Mouse (Mus musculus) cerebellum, postnatal 14 days (tissue): Measurements from ENCODE around the gene Phf13.
"Not testable (repeated sequence)": the region's sequence is repeated elsewhere in the genome, so short reads cannot be mapped to it uniquely, and the experiment has no call there.

Experiments
- DNase-seq, 2 experiments: peaks; one replicate each; pipeline ENCODE4 v3.0.0; 2021; ENCODE audit warnings: mixed read lengths in 2 of 2

Gene Phf13

GRCm38 (mm10) chr4:151996173-151996950 is at the start of gene Phf13:
Phf13 (minus strand) TSS chr4:151996258.
- peak; percentile 99 for DNase-seq

GRCm38 (mm10) chr4:152044609-152045008 is 48.6 kb upstream of the Phf13 start:
- DNase-seq: no peak

- DNase-seq: no peak
Observed at GRCm38 (mm10) chr4:152043171-152043570, 47.1 kb upstream of the Phf13 start.

DNA sequence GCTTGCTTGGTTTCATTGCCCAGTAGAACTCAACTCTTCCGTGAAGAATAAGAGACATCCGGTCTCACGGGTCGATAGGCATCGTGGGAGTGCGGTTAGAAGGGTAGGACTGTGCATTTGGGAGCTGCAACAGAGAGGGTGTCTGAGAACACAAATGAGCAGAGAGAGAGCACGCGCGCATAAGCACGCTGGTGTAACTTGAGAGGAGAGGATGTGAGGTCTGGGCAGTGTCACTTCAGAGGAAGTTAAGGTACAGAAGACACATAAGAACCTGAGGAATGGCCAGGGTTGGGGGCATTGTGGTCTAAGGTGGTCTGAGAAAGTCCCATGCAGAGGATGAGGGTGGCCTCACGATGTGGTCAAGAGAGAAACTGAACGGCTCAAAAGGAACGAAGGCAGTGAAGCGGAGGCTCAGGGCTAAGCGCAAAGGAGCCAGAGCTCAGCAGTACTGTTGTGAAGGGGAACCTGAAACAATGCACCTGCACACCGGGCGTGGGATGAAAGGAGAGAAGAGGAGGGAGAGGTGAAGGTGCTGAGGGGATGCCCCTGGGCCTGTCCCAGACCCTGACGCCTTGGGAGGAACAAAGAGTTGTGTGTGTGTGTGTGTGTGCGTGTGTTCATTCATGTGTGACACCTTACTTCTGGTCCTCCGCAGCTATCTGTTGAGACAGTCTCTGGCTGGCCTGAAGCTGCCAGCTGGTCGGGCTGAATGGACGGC is 46.0 kb upstream of the Phf13 start:
- no peak for DNase-seq

- DNase-seq: no peak
Observed at GRCm38 (mm10) chr4:152039831-152040310, 43.8 kb upstream of the Phf13 start.

DNA sequence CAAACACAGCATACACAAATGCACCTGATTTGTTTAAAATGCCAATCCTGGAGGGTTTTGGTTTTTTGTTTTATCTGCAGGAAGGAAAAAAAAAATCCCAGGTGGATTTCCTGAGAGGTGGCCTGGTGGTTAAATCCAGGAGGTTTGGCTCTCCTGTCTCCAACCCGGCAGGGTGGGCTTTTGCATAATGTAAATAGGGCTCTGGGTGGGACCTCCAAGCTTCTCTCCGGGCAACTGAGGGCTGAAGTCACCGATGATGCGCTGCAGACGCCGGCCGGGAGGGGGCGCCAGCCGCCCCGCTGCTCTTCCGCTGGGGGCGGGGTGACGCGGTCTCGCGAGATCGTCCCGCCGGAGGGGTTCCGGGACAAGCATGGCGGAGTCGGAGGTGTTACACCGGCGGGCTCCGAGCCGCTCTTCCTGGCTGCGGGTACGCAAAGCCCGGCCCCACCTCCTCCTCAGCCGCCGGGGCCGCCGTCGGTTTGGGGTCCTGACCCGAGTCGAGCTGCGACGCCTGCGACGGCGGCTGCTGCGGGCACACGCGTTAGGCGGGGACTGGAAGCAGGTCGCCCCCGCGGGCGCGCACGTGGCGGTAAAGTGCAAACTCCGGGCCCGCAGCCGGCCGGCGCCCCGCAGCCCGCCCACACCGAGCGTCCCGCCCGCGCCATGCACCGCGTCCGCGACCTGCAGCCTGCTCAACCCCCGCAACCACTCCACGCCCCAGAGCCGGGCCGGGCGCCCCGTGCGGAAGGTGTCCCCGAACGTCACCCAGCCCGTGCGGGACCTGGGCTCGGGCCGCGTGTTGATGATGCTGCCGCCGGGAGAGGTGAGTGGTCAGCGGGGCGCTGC is 43.1 kb upstream of the Phf13 start, which contains the start of gene Nol9:
Gene Nol9, plus strand, starts transcription at position 337 of the 846 bp plus-strand sequence.
- peak; percentile 97 to 98 for DNase-seq

DNA sequence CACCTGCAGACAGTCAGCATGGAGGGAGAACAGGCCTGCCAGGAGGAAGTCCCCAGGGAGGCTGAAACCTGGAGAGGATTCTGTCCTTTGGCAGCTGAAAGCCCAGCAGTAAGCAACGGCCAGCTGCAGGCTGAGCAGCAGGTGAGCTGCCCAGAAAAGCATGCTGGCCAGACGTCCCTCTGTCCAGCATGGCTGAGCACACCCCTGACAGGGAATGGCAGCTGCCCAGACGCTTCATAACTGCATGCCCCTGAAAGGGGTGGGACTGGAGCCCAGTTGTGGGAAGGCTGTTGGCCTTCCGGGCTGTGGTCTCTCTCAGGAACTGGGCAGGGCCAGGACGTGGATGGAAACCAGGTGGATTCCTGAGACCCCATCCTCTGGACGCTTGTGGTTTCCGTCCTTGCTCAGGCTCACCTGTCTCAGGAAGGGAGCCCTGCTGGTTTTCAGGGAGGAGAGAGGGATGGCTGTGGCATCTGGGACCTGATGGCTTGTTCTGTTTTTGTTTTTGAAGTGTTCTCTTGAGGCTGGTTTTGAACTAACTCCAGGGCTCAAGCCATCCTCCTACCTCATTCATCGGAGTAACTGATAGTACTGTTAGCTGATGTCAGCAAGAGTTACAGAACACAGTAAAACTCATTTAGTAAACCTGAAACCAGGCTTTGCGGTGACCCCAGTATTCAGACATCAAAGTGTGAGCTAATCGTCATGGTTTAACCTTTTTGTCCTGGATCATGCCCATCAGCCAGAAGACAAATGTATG is 42.3 kb upstream of the Phf13 start, which contains the start of gene Tas1r1:
Gene Tas1r1, minus strand, starts transcription at position 344 of the 760 bp plus-strand sequence.
- DNase-seq: peak in 1 of 2 experiments; percentile 41

DNA sequence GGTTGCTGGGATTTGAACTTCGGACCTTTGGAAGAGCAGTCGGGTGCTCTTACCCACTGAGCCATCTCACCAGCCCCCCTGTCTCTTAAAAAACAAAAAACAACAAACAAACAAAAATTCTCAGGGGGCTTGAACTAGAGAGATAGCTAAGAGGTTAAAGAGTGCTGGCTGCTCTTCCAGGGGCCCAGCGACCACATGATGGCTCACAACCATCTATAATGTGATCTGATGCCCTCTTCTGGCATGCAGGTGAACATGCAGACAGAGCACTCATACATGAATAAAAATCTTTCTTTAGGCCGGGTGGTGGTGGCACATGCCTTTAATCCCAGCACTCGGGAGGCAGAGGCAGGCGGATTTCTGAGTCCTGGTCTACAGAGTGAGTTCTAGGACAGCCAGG is 40.4 kb upstream of the Phf13 start:
- DNase-seq: not testable (repeated sequence)

GRCm38 (mm10) chr4:152032922-152033321 is 36.9 kb upstream of the Phf13 start:
- no peak for DNase-seq

DNA sequence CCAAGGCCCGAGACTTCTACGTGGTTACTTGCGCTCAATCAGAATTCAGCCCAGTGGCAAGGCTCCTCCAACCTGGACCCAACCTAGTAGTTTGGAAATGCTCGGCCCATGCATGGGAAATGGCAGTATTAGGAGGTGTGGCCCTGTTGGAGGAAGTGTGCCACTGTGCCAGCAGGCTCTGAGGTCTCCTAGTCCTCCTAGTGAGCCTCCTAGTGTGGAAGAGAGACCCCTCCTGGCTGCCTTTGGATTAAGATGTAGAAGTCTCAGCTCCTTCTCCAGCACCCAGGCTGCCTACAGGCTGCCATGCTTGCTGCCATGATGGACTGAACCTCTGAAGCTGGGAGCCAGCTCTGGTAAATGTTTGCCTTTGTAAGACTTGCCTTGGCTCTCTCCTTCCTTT is 33.9 kb upstream of the Phf13 start:
- no peak for DNase-seq

DNA sequence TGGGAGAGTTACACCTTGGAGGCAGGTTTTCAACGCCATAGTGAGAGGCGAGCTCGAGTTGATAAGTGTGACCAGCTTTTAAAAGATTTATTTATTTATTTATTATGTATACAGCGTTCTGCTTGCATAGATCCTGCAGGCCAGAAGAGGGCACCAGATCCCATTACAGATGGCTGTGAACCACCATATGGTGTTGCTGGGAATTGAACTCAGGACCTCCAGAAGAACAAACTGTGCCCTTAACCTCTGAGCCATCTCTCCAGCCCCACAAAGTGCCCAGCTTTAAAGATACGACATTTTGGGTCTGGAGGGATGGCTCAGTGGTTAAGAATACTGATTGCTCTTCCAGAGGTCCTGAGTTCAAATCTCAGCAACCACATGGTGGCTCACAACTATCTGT is 33.0 kb upstream of the Phf13 start:
- DNase-seq: no peak

GRCm38 (mm10) chr4:152028456-152028855 is 32.4 kb upstream of the Phf13 start:
- DNase-seq: no peak

DNA sequence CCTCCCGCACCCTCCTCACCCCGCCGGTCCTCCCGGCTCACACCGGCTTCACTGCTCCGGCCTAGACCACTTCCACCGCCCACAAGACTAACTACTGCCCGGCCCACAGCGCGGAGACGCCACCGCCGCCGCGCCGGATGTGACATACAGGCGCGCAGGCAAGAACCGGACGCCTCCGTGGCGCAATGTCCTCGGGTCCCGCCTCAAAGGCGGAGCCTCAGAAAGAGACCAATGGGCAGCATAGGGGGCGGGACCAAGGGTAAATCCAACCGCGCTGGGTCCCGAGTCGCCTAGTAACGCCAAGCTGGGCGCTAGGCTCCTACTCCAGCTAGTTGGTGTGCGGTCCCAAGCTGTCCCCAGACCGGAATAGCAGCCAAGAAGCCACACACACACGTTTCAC is 31.5 kb upstream of the Phf13 start, which contains the start of gene Zbtb48:
Gene Zbtb48, minus strand, starts transcription at position 148 of the 400 bp plus-strand sequence.
- peak; percentile 96 for DNase-seq

GRCm38 (mm10) chr4:152026751-152027508 is 30.9 kb upstream of the Phf13 start:
- peak in 1 of 2 experiments; percentile 56 for DNase-seq

DNA sequence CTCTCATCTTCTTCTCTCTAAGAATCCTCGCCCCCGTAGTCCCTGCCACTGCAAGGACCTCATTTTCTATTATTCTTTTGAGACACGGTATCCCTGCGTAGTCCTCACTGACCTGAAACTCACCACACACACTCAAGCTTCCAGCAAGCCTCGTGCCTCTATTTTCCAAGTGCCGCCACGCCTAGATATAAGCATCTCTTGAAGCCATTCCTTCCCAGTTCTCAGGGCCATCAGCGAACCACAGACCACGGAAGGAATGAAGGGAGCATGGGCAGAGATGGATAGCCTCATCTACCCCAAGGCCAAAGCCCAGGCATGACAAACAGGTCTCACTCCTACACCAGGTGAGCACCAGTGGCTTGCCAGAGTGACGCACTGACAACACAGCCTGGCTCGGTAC is 28.5 kb upstream of the Phf13 start:
- no peak for DNase-seq

DNA sequence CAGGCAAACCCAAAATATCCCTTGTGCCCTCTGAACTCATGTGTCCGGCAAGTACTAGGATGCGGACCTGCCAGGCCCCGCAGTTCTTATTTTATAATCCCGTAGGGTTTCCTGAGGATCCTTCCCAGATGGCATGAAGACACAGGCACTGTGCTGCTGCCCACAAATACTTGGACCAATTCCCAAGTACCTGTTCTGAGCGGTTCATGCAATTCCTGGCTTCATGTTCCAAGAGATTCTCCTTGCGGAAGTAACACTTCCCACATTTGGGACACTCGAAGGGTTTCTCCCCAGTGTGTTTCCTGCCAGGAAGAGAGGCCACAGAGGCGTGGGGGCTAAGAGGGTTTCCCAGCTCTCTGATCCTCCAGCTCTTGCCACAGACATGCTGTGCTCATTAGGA is 26.4 kb upstream of the Phf13 start:
- DNase-seq: peak in 1 of 2 experiments; percentile 47

GRCm38 (mm10) chr4:152021568-152022097 is 25.6 kb upstream of the Phf13 start:
- no peak for DNase-seq

GRCm38 (mm10) chr4:152020024-152020423 is 24.0 kb upstream of the Phf13 start:
- DNase-seq: no peak

- DNase-seq: no peak
Observed at GRCm38 (mm10) chr4:152019073-152019472, 23.0 kb upstream of the Phf13 start.

GRCm38 (mm10) chr4:152013036-152013813 is 17.2 kb upstream of the Phf13 start:
- peak in 1 of 2 experiments; percentile 16 for DNase-seq
